Mouse (Mus musculus): ENCODE data around the gene 5730596B20Rik. TPM values are rescaled to one million over a fixed set of nuclear protein-coding genes. Genes with fewer than 3 reads are reported as not detected.

The 5730596B20Rik gene
- polyA plus RNA-seq, 1 experiment, result not detected

DNA sequence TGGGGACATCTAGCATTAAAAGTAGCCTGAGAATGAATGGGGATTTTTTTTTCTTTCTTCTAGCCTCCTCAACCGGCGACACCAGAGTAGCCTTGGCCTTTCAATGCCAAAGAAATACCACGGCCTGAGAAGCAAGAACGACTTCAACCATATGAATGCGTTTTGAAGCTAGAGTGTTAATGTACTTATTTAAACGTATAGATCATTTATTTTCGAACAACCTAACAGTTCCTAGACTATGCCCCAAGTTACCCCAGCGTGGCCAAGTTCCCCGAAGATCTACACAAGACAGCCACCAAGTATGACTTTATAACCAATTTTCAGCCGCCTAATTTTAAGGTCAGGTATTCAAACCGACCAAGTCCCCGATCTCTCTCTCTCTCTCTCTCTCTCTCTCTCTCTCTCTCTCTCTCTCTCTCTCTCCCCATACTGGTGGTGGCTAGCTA lies 43.6 kb downstream of the 5730596B20Rik start:
- Histone ChIP-seq H3K27ac (ENCODE audit: insufficient read depth, low read length) (no peak overlapping the region), H3K4me1 (ENCODE audit: control insufficient read depth, insufficient read depth, low read length) (no peaks in the 10 kb centered on the region), H3K4me3 (ENCODE audit: insufficient read depth, low read length) (peak overlapping the region; percentile 39; the same call in 1 of the 2 replicates)
- no peak for TF ChIP-seq POLR2A (IDR thresholded peaks at IDR 0.05; ENCODE audit: extremely low read depth, insufficient read depth, low read length)

GRCm38 (mm10) chr6:52221337-52221992 lies 44.2 kb downstream of the 5730596B20Rik start, which contains the start of gene Hoxa7:
Hoxa7 (minus strand) TSS chr6:52221854.
- TF ChIP-seq CTCF (IDR thresholded peaks at IDR 0.05; ENCODE audit: extremely low read depth, insufficient read depth, low read length), result peak; percentile 77
- TF ChIP-seq POLR2A (IDR thresholded peaks at IDR 0.05; ENCODE audit: extremely low read depth, insufficient read depth, low read length), result no peak
- H3K4me1 ChIP-seq (ENCODE audit: control insufficient read depth, insufficient read depth, low read length), result no peaks in the 10 kb centered on the region
- H3K27ac ChIP-seq (ENCODE audit: insufficient read depth, low read length), result no peak within 1 kb of the TSS
- peak within 1 kb of the TSS; percentile 39 for H3K4me3 ChIP-seq (ENCODE audit: insufficient read depth, low read length)

DNA sequence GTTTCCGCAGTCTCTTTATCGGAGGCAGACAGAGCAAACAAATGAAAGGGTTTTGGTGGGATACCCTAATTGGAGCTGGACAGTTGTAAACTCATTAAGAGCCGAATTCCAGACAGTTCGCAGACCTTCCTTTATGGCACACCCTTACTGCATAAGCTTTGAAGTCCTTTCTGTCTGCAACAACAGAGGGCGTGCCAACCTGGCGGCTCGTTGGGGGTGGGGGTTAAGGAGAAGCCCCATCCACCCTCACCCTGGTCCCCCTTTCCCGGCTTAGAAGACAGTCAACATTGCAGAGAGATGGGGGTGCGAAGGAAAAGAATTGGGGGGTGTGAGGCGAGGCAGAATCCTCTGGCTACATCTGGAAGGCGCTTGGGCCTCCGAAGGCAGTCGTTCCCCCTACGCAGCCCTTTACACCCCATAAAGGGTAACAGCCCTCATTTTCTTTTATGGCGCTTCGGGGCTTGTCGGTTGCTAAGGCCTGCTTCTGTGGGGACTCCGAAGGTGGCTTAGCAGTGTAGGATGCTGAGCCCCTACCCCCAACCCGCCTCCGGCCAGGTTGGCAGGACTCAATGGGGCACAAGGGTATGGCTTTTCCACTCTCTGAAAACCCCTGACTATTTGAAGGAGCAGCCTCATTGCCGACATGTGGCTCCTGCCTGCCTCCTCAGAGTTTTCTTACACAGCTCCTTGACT lies 44.8 kb downstream of the 5730596B20Rik start:
- Histone ChIP-seq H3K4me3 (ENCODE audit: insufficient read depth, low read length) (no peak overlapping the region; the same call in 1 of the 2 replicates), H3K27ac (ENCODE audit: insufficient read depth, low read length) (no peak overlapping the region), H3K4me1 (ENCODE audit: control insufficient read depth, insufficient read depth, low read length) (no peaks in the 10 kb centered on the region)
- TF ChIP-seq CTCF (IDR thresholded peaks at IDR 0.05; ENCODE audit: extremely low read depth, insufficient read depth, low read length), result no peak
- TF ChIP-seq POLR2A (IDR thresholded peaks at IDR 0.05; ENCODE audit: extremely low read depth, insufficient read depth, low read length), result no peak

DNA sequence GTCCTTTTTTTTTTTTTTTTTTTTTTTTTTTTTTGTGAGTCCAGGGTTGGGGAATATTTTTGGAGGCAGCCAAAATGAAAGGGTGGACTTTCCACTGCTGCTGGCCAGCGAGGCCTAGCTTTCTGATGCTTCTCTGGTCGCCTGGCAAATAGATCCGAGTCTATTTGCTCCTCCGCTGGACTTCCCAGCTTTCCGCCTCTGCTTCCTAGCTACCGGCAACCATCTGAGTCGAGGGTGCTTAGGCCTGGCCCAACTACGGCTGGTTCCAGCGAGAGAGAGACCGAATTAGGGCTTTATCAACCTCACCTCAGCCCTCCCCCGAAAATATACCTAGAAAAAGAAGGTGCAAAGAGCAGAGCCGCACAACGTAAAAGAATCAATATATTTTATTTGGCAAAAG lies 45.4 kb downstream of the 5730596B20Rik start:
- no peak for TF ChIP-seq CTCF (IDR thresholded peaks at IDR 0.05; ENCODE audit: extremely low read depth, insufficient read depth, low read length)
- TF ChIP-seq POLR2A (IDR thresholded peaks at IDR 0.05; ENCODE audit: extremely low read depth, insufficient read depth, low read length), result no peak
- no peak overlapping the region for H3K4me3 ChIP-seq (ENCODE audit: insufficient read depth, low read length)
- H3K27ac ChIP-seq (ENCODE audit: insufficient read depth, low read length), result no peak overlapping the region
- H3K4me1 ChIP-seq (ENCODE audit: control insufficient read depth, insufficient read depth, low read length), result no peaks in the 10 kb centered on the region

GRCm38 (mm10) chr6:52223939-52224760 lies 46.9 kb downstream of the 5730596B20Rik start:
- TF ChIP-seq POLR2A (IDR thresholded peaks at IDR 0.05; ENCODE audit: extremely low read depth, insufficient read depth, low read length), result no peak
- TF ChIP-seq CTCF (IDR thresholded peaks at IDR 0.05; ENCODE audit: extremely low read depth, insufficient read depth, low read length), result no peak
- no peak overlapping the region for H3K4me3 ChIP-seq (ENCODE audit: insufficient read depth, low read length)

GRCm38 (mm10) chr6:52224895-52225611 lies 47.8 kb downstream of the 5730596B20Rik start:
- Histone ChIP-seq H3K27ac (ENCODE audit: insufficient read depth, low read length) (no peak overlapping the region), H3K4me3 (ENCODE audit: insufficient read depth, low read length) (no peak overlapping the region), H3K4me1 (ENCODE audit: control insufficient read depth, insufficient read depth, low read length) (no peaks in the 10 kb centered on the region)
- TF ChIP-seq POLR2A (IDR thresholded peaks at IDR 0.05; ENCODE audit: extremely low read depth, insufficient read depth, low read length) (no peak), CTCF (IDR thresholded peaks at IDR 0.05; ENCODE audit: extremely low read depth, insufficient read depth, low read length) (no peak)

More at GRCm38 (mm10) chr6:52223939-52224760, 46.9 kb downstream of the 5730596B20Rik start:
- H3K27ac ChIP-seq (ENCODE audit: insufficient read depth, low read length), result no peak overlapping the region
- H3K4me1 ChIP-seq (ENCODE audit: control insufficient read depth, insufficient read depth, low read length), result no peaks in the 10 kb centered on the region

DNA sequence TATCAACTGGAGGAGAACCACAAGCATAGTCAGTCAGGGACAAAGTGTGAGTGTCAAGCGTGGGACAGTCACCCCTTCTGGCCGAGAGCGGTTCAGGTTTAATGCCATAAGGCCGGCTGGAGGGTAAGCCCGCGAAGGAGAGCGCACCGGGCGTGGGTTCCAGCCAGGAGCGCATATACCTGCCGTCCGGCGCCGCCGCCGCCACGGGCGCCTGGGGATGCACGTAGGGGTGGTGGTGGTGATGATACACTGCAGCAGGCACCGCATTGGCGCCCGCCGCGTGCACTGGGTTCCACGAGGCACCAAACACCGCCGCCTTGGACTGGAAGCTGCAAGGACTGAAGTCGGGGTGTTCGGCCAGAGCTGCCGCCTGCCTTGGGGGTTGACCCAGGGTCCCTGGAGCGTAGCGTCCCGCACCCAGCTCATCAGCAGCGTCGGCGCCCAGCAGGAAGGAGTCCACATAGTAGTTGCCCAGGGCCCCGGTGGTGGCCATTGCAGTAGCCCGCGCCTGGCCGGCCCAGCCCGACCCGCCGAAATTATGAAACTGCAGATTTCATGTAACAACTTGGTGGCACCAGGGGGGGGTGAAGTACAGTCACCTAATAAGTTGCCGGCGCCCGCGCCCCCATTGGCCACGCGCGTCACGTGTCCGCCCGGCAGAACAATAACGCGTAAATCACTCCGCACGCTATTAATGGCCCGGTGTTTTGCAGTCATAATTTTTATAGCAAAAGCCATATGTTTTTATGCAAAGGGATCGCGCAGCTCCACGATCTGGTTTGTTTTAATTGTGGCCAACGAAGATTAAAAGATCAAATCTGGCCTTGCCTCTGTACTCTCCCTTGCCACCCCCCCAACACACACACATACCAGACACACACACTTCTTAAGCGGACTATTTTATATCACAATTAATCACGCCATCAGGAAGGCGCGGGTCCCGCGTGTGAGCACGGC lies 48.6 kb downstream of the 5730596B20Rik start:
- Histone ChIP-seq H3K4me3 (ENCODE audit: insufficient read depth, low read length) (no peak overlapping the region), H3K4me1 (ENCODE audit: control insufficient read depth, insufficient read depth, low read length) (no peaks in the 10 kb centered on the region), H3K27ac (ENCODE audit: insufficient read depth, low read length) (no peak overlapping the region)
- TF ChIP-seq CTCF (IDR thresholded peaks at IDR 0.05; ENCODE audit: extremely low read depth, insufficient read depth, low read length) (no peak), POLR2A (IDR thresholded peaks at IDR 0.05; ENCODE audit: extremely low read depth, insufficient read depth, low read length) (no peak)

DNA sequence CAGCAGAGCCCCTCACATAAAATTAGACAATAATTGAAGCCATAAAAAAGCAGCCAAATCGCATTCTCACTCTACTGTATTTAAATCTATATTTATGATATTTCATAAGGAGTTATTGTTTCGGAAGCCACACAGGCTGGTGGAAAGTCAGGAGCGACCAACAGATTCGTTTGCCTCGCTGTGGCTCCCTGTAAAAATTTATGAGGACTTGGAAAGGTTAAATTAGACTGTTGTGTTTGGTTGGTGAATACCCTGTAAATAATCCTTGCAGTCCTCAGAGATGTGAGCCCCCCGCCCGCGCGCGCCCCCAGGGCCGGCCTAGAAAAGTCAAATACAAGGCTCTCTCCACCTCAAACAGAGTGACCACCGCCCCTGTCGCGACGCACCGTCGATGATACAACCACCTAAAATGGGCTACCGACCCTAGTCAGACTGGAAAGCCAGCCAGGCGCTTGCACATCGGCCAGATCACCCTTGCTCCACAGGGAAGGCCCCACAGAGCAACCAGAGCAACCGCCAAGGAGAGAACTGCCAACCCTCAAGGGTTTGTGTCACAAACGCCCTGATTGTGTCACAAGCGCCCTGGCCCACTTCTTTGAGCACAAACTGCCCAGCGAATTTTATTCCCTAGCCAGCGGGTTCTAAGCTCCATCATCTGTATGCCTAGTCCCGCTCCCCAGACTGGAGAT lies 49.4 kb downstream of the 5730596B20Rik start:
- Histone ChIP-seq H3K4me3 (ENCODE audit: insufficient read depth, low read length) (no peak overlapping the region), H3K27ac (ENCODE audit: insufficient read depth, low read length) (no peak overlapping the region), H3K4me1 (ENCODE audit: control insufficient read depth, insufficient read depth, low read length) (no peaks in the 10 kb centered on the region)
- TF ChIP-seq CTCF (IDR thresholded peaks at IDR 0.05; ENCODE audit: extremely low read depth, insufficient read depth, low read length), result no peak

Data from cortical plate, adult 2 months (tissue).